Mouse (Mus musculus) bone marrow macrophage, adult 2 months (primary cell): ENCODE measurements at regions not wholly inside any gene's neighbourhood (a gene's known extent, or its start where the extent isn't known, plus 50 kb on each side); places are given as distances from the start of the nearest gene placed in this dataset.
"Not testable (repeated sequence)": the region's sequence is repeated elsewhere in the genome, so short reads cannot be mapped to it uniquely, and the experiment has no call there.

Source experiments
- H3K27ac ChIP-seq: 2 replicates; pipeline ENCODE4 v1.5.1; 2012; ENCODE audit warnings: low read depth, low read length; ENCODE audit not compliant: insufficient read depth
- H3K4me1 ChIP-seq: 2 replicates; pipeline ENCODE4 v1.6.1; 2012; ENCODE audit warnings: low read length; ENCODE audit not compliant: control insufficient read depth, insufficient read depth
- H3K4me3 ChIP-seq: 2 replicates; pipeline ENCODE4 v1.5.1; 2012; ENCODE audit warnings: mild to moderate bottlenecking, low read length, moderate library complexity; ENCODE audit not compliant: insufficient read depth
- CTCF ChIP-seq: IDR thresholded peaks from 2 replicates; pipeline ENCODE4 v1.5.1; 2012; ENCODE audit warnings: low read depth, mild to moderate bottlenecking, low read length, moderate library complexity
- POLR2A ChIP-seq: IDR thresholded peaks from 2 replicates; pipeline ENCODE4 v1.6.1; 2012; ENCODE audit warnings: mild to moderate bottlenecking, low read depth, low read length, borderline replicate concordance

DNA sequence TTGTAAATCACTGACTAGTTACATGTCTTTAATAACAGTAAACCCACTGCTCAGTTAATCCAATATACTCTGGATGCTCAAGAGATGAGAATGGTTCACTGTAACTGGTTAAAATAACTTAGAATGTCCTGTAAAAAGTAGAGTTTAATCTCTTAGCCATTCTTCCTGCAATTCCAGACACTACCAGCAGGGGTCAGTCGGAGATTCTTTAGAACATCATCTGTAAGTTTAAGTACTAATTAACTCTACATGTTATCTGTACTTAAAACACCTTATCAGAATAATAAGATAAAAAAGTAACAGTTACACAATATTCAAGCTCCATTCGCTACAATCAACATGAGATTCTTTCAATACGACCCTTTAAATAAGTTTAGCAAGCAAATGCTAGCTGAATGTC is 58.7 kb upstream of the Olig3 start:
- Histone ChIP-seq H3K4me1 (no peaks in the 10 kb centered on the region), H3K4me3 (no peak overlapping the region), H3K27ac (no peak overlapping the region)
- no peak for TF ChIP-seq POLR2A
- no peak for TF ChIP-seq CTCF

DNA sequence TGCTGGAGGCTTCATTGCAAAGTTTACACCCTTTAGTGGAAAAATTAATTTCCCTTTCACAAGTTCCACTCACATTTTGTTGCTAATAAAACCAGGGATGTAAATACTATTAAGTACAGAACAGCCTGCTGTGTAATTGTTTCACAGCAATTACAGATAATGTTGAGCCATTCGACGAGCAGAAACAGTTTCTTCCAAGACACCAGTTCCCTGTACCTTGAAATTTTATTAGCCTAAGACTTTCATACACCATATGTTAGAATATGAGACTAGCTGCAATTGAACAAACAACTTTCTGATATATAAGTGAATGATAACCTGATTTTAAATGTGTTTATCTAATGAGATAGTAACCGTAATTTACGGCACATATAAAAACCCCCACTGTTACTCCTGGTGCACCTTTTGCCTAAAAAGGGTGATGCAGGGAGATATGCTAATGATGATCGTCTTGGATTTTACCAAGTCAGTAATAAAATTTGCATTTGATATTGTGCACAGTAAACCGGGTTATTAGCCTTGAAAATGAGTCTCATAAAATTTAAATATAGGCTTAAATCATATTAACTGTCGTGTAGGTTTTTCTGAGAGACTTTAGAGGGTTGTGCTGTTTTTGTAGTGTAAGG is 60.8 kb upstream of the Olig3 start:
- TF ChIP-seq CTCF (no peak), POLR2A (no peak)
- Histone ChIP-seq H3K4me1 (no peaks in the 10 kb centered on the region), H3K27ac (no peak overlapping the region), H3K4me3 (no peak overlapping the region)

DNA sequence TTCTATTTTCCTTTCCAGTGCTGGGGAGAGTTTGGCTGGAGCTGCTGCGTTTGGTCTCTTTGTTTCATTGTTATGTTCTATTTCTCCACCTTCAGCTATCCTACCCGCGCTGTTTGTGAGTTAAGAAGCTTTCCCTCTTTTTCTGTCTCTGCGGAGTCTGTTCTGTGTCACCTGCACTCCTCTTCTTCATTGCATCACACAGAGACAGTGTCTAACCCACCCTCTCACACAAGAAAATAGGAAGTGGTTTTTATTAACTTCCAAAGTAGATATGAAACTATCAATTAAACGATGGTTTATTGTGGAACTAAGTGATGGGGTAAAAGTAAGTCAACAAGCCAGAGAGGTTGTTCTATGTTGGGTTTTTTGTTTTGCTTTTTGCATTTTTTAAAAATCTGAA is 64.9 kb upstream of the Olig3 start:
- no peaks in the 10 kb centered on the region for H3K4me1 ChIP-seq
- no peak overlapping the region for H3K27ac ChIP-seq
- no peak for TF ChIP-seq CTCF
- no peak for TF ChIP-seq POLR2A
- no peak overlapping the region for H3K4me3 ChIP-seq

DNA sequence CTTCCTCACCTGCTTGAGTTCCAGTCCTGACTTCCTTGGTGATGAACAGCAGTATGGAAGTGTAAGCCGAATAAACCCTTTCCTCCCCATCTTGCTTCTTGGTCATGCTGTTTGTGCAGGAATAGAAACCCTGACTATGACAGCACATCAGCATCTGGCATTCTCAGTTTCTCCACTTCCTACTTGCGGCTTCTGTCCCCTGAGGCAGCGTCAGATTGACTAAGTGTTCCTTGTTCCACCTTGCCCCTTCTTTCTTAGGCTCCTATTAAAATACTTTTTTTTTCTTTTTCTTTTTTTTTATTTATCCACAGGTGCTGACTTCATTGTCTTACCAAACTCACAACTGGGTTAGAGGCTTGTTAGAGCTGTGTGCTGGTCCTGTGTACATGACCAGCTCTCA is 65.3 kb upstream of the Olig3 start:
- H3K4me3 ChIP-seq, H3K27ac ChIP-seq, H3K4me1 ChIP-seq: not testable (repeated sequence)

DNA sequence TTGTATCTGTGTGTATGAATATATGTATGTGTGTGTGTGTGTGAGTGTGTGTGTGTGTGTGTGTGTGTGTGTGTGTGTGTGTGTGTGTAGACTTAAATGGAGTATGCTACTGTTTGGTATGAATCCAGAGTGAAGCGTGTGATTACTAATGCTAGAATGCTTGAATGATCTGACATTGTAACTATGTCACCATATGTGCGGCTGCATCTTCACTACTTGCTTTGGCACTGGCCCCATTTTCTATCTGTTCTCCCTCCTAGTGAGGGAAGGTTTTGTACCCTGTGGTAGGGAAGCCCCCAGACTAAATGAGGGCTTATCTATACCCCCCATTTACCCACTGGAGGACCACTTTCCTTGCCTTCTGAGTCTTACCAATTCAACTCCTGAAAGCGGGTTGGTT is 74.2 kb upstream of the Olig3 start:
- Histone ChIP-seq H3K4me1 (no peaks in the 10 kb centered on the region), H3K4me3 (no peak overlapping the region), H3K27ac (no peak overlapping the region)
- TF ChIP-seq POLR2A (no peak), CTCF (no peak)

DNA sequence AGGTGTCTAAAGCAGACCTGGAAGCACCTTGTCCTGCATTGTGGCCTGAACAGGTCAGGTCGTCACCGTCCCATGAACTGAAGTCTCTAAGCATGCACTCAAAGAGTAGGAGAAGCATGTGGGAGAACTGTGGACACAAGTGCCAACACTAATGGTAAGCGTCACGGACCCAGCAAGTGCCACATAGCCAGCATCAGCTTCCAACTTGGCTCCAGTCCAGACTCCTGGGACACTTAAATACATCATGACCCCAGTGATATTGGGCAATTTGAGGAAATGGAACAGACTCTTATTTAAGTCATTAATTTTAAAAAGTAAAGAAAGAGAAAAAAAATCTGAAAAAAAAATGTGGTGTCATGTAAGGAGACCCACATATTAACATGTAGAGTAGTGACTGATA is 75.3 kb upstream of the Olig3 start:
- H3K4me3 ChIP-seq, result no peak overlapping the region
- TF ChIP-seq POLR2A, result no peak
- TF ChIP-seq CTCF, result no peak

DNA sequence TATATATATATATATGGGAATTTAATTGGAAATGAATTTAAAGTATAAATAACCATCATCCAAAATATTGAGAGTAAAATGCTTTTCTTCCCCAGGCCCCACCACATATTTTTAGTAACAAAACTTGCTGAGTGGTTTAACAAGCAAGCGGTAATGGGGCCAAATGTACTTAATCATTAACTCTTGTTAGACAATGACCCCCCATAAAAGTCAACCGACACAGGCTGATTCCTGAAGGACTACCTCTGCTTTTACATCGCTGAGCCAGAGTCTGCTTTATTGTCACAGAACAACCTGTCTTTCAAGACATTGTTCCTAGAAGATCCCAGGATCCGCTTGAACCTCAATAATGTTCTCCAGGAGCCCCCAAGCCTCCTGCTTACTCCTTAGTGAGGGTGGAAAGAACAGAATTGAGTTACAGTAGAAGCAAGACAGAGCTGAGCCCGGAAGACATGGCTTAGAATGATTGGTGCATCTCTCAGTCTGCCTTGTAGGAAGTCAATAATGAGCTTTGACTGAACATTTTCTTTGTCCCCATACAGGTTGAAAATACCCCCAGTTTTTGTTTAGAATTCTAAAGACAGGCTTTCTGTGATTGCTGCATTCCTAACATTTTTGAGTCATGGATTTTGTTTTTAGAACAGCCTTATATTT is 78.0 kb upstream of the Olig3 start:
- Histone ChIP-seq H3K4me1 (no peaks in the 10 kb centered on the region), H3K27ac (no peak overlapping the region), H3K4me3 (no peak overlapping the region)
- no peak for TF ChIP-seq POLR2A
- no peak for TF ChIP-seq CTCF

More for the DNA sequence above, 75.3 kb upstream of the Olig3 start:
- no peaks in the 10 kb centered on the region for H3K4me1 ChIP-seq
- H3K27ac ChIP-seq, result no peak overlapping the region

DNA sequence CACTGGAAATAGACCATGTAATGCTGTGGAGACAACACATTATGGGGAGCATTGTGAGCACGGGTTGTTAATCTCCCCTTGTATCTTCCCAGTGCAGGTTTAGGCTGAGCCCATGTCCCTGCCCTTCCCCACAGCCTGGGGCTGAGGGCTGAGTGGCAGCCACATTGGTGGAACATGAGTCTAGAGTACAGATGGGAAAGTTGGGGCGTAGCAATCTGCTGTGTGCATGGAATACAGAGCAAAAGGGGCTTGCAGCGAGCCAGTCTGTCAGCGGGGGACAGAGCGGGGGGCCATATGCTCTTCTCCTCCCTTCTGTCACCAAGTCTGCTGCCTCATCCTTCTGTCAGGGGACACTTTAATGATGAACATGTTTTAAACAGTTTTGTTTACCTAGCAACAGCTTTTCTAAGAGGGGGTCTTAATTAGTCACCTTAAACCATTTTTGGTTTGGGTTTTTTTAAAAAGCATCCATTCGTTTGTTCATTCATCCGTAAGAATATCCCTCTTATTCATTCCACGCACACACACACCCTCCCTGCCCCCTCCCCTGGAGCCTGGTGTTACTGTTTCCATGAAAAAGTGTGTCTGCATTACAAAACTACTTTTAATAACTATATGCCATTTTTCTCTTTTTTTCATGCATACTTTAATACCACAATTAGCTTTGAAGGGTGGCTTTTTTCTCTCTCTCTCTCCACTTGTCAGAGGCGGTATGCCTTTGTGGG is 79.1 kb upstream of the Olig3 start:
- no peak for TF ChIP-seq CTCF
- TF ChIP-seq POLR2A, result no peak
- Histone ChIP-seq H3K27ac (no peak overlapping the region), H3K4me3 (no peak overlapping the region), H3K4me1 (no peaks in the 10 kb centered on the region)

DNA sequence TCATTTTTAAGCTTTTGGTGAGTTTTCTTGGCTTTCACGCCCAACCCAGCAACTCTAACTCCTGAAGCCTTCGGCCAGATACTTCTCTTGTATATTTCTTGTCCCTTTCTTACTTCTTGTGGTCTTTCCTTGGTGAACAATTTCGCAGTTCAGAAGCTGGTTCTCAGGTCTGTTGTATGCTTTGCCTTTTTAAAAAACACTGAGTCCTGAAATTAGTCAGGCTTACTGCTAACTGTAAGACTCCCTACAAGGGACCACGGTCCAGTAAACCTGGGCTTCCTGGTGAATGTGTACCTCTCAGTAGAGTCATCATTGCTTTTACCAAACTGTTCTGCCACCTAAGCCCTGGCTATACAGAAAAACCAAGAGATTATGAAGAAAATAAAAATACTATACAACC is 81.3 kb upstream of the Olig3 start:
- Histone ChIP-seq H3K4me3 (no peak overlapping the region), H3K4me1 (no peaks in the 10 kb centered on the region), H3K27ac (no peak overlapping the region)
- TF ChIP-seq CTCF (no peak), POLR2A (no peak)

DNA sequence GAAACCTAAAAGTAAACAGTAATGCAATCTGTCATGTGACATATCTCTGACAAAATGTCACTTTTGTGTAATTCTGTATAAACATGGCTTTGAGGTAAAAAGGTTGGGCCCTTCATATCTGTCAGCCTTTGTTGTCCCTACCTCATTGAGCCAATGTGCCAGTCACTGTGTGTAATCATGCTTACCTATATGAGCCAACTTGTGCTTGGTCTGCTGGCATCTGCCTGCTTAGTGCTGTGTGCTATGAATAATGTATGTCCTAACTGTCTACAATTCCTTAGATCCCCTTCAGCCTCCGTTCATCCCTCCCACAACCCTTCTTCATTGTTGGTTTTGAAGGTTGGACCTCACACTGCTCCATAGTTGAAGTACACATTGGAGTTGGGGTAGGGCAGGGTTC is 86.9 kb upstream of the Olig3 start:
- no peak overlapping the region for H3K27ac ChIP-seq
- H3K4me3 ChIP-seq, result no peak overlapping the region
- TF ChIP-seq CTCF (no peak), POLR2A (no peak)
- no peaks in the 10 kb centered on the region for H3K4me1 ChIP-seq
